Mouse (Mus musculus) ovary, postnatal 36 days (tissue): ENCODE data around the gene Slc22a27.
"Not testable (repeated sequence)": the region's sequence is repeated elsewhere in the genome, so short reads cannot be mapped to it uniquely, and the experiment has no call there.

Source experiments
- DNase-seq: peaks from one replicate; pipeline ENCODE4 v3.0.0; 2022; ENCODE audit warnings: low spot score, mixed read lengths

The Slc22a27 gene

DNA sequence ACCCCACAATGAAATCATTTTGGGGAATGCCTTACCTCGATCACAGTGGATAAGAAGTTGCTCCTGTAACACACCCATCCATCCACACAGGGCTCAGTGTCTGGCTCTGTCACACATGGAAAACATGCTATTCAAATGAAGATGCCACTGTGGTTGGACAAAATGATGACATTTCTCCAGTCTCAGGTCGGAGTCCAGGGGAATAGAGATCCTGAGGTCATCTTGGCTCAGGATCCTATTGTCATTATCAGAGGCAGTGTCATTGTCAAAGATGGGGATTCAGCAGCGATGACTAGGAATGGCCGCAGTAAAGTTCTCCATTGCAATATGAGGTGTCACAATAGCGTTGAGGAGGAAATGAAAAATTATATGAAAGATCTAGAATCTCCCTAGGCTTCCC is at the start of gene Slc22a27:
Gene Slc22a27 (minus strand): TSS at position 101 of the 400 bp plus-strand sequence.
- not testable (repeated sequence) for DNase-seq

DNA sequence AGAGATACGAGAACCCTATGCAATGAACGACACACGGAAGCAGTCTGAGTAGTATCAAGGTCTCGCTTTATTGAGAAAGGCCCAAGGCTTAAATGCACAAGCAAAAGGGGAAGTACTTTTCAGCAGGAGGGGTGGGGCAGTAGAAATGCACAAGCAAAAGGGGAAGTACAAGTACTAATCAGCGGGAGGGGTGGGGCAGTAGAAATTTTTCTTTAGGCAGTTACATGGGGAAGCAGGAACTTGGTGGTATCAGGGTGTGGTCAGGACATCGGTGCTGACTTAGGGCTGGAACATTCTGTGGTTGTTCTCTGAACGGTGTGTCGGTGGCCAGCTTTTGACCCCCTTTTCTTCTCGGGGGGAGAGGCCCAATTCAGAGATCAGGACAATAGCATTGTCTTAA is 45.8 kb upstream of the Slc22a27 start:
- DNase-seq: not testable (repeated sequence)

DNA sequence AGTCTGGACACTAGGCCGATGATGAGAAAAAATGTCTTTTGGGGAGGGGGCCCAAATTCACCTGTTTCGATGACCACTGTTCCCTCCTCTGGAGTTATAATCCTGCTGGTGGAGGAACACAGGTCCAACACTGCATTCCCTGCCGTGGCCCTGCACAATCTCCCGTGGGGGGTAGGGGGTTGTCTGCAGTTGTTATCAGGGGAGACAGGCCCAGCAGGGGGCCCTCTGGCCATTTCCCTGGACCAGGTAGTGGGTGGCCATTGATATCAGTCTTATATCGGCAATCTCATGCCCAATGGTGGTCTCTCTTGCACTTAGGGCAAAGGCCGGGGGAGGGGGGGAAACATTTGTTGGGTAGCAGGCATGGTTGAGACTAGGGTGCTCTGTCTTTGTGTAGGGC is 43.3 kb upstream of the Slc22a27 start:
- not testable (repeated sequence) for DNase-seq

DNA sequence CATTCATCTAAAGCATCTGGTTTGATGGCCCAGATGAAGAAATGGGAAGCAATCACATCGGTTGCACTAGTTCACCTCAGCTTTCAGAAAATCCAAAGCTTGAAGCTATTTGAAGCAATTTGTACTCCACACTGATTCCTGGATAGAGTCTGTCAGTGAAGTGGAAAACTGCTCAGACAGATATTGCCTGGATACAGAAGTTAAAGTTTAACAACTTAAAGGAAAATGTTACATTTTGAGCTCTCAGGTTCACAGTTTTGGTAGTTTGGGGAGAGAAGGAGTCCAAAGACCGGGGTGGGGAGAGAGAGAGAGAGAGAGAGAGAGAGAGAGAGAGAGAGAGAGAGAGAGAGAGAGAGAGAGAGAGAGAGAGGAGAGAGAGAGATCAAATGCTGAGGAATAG is 2.9 kb upstream of the Slc22a27 start:
- DNase-seq: no peak

DNA sequence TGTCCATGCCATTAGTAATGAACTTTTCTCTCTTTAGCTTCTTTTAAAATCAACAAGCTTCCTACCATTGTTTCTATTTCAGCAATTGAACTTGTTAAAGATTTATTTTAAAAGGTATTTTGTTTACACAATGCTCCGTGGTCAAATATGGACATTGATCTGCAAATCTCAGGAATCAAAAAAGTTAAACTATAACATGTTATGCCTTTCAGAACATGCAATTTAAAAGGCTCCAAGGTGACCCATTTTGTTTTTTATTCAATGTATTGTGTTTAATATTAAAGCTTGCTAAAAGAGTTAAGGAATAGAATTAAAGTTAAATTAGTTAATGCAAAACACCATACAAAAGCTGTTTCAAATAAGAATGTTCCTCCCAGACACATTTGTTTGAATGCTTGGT is 723 bp upstream of the Slc22a27 start:
- DNase-seq: not testable (repeated sequence)

DNA sequence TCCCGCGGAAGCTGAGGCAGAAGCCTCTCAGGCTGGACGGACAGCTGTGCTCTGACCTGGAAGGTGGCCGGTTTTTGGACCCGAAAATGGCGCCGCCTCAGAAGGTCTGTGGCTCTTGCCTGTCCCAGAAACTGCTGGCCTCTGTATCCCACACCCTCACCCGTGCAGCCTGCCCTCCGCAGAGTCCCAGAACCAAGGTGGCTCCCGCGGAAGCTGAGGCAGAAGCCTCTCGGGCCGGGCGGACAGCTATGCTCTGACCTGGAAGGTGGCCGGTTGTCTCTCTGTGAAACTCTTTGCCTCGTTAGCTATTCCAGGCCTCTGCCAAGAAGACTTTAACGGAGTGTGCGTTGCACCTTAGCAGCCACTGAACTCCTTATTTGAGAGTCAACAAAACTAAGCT is 26.4 kb downstream of the Slc22a27 start:
- not testable (repeated sequence) for DNase-seq

DNA sequence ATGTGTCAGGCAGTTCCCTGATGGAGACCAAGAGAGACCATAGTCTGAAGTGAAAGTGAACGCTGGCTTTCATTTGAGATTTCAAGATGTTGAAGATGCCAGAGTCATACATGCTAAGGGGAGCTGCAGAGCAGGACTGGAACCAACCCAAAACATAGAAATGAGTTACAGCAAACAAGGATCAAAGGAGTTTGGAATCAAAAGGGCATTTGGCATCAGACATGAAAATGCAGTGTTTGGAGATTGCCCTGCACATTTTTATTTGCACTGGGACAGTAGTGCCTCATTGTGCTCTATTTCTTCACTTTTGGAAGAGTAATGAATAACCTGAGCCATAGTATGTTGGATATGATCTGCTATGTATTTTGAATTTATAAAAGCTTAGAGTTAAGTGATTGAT is 89.2 kb downstream of the Slc22a27 start:
- DNase-seq: no peak

DNA sequence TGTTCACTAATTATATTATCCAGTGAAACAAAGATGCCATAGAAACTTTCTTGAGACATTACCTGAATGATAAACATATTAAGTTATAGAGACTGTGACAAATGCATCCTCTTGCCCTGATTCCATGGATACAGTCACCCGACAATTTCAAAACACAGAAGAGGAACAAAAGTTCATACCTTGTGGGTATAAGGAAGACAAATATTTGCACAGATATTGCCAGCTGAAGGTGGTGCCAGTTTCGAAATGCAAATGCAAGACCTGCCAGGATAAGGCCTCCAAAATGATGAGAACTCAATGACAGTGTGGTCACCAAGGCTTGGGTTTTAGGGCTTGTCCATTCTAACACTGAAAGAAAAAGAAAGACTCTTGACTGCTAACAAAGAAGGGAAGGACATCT is 136.0 kb downstream of the Slc22a27 start:
- DNase-seq: no peak
